Mouse (Mus musculus): ENCODE measurements at regions not wholly inside any gene's neighbourhood (a gene's known extent, or its start where the extent isn't known, plus 50 kb on each side); places are given as distances from the start of the nearest gene placed in this dataset.

DNA sequence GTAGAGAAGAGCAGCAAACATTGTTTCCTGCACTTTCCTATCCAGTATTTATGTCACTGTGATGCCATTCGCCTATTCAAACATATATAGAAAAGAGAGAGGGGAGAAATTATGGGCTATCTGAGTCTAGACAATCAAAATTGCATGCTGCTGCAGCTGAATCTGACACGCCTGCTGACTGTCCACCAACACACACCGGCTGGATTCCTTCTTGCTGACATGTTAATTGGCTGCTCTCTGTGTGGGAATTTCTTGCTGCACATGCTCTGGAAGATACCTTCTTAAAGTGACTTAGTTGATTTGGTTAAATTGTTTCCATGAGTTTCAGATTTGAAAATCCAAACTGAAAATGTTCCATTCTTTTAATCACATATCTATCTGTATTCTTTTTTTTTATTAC, 463.9 kb upstream of the Pcdh10 start:
- H3K27ac ChIP-seq (ENCODE audit: insufficient read depth, low read depth), result no peak overlapping the region
- H3K4me1 ChIP-seq (ENCODE audit: control insufficient read depth in 1 of 2, insufficient read depth in 2 of 2), result no peaks in the 10 kb centered on the region
- no peaks in the 10 kb centered on the region for H3K9me3 ChIP-seq (replicated peaks; ENCODE audit: low read length)
- no peak overlapping the region for H3K9ac ChIP-seq (ENCODE audit: insufficient read depth, low read depth)
- in situ Hi-C loops (cut with MboI; ENCODE audit: low pct_ligation_motif_present, low pct_unique_long_range_greater_than_20kb, low sequenced_read_pairs), result no loop called here
- TF ChIP-seq SIN3A (IDR thresholded peaks at IDR 0.05; ENCODE audit: low read length), result no peak
- TF ChIP-seq UBTF (IDR thresholded peaks at IDR 0.05; ENCODE audit: low read depth, low read length), result no peak
- no peak for TF ChIP-seq ZMIZ1 (IDR thresholded peaks at IDR 0.05; ENCODE audit: low read depth, low read length)
- no peak for TF ChIP-seq ZC3H11A (IDR thresholded peaks at IDR 0.05; ENCODE audit: low read depth, low read length)
- no peak for TF ChIP-seq PAX5 (IDR thresholded peaks at IDR 0.05; ENCODE audit: low read length)
- no peak for TF ChIP-seq SMC3 (IDR thresholded peaks at IDR 0.05; ENCODE audit: low read depth, low read length)
- TF ChIP-seq MAFK (IDR thresholded peaks at IDR 0.05; ENCODE audit: insufficient replicate concordance, low read length), result no peak
- TF ChIP-seq NRF1 (IDR thresholded peaks at IDR 0.05; ENCODE audit: low read depth, low read length), result no peak
- no peak for TF ChIP-seq ZNF384 (IDR thresholded peaks at IDR 0.05; ENCODE audit: low read depth, low read length)
- TF ChIP-seq CHD1 (IDR thresholded peaks at IDR 0.05; ENCODE audit: low read depth, low read length), result no peak
- no peak for TF ChIP-seq POLR2AphosphoS2 (IDR thresholded peaks at IDR 0.05; ENCODE audit: low read depth, low read length)
- TF ChIP-seq CTCF (conservative IDR thresholded peaks at IDR 0.05 in 1 of 2, IDR thresholded peaks at IDR 0.05 in 1 of 2; ENCODE audit: low read depth in 2 of 2, low read length in 2 of 2), result no peak
- TF ChIP-seq MAZ (IDR thresholded peaks at IDR 0.05; ENCODE audit: low read depth, low read length), result no peak
- TF ChIP-seq E2F4 (IDR thresholded peaks at IDR 0.05; ENCODE audit: insufficient replicate concordance, low read depth, low read length), result no peak
- TF ChIP-seq JUND (conservative IDR thresholded peaks at IDR 0.05; ENCODE audit: low read depth, low read length), result no peak
- TF ChIP-seq MYC (IDR thresholded peaks at IDR 0.05; ENCODE audit: low read depth, low read length), result no peak
- H3K4me3 ChIP-seq (replicated peaks in 1 of 3; ENCODE audit: low read depth in 2 of 3, low read length in 2 of 3, poor library complexity in 1 of 3), result no peak overlapping the region
- no peaks in the 10 kb centered on the region for H3K36me3 ChIP-seq (replicated peaks in 1 of 2; ENCODE audit: control insufficient read depth in 1 of 2, insufficient read depth in 1 of 2, low read length in 1 of 2)
- H3K79me2 ChIP-seq (replicated peaks; ENCODE audit: control insufficient read depth, extremely low read depth, insufficient read depth, poor library complexity, severe bottlenecking), result no peaks in the 10 kb centered on the region
- DNase-seq (ENCODE audit: extremely low read depth), result no peak
- H3K27me3 ChIP-seq (replicated peaks), result no peaks in the 10 kb centered on the region
- dilution Hi-C loops (cut with MboI; ENCODE audit: extremely low pct_ligation_motif_present, extremely low pct_unique_long_range_greater_than_20kb, low sequenced_read_pairs), result no loop called here
- no peak overlapping the region for H3K4me2 ChIP-seq (ENCODE audit: insufficient read depth, low read depth, poor library complexity, severe bottlenecking)

All from CH12.LX (cell line).